Mouse (Mus musculus): ENCODE measurements around the gene Psmb6. TPM values are rescaled to one million over a fixed set of nuclear protein-coding genes. Genes with fewer than 3 reads are reported as not detected.
"Not testable (repeated sequence)": the region's sequence is repeated elsewhere in the genome, so short reads cannot be mapped to it uniquely, and the experiment has no call there.

The Psmb6 gene
- polyA plus RNA-seq, 1 experiment from 2014 or later = 669 TPM

DNA sequence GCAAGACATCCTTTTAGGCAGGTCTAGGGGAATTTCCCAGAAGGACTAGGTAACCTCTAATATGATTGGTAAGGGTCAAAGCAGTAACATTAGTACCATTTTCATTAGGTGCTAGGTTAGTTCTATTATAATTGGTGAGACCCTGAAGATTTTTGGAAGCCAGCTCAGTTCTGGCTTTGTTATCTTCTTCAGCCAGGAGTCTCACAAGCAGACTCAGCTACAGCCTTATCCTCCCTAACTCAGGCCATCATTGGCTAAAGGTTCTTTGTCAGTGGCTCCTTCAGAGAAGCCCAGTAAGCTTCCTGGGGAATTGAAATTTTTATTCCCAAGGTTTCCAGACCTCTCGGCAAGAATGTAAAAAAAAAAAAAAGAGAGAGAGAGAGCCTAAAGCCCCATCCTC, 6.7 kb upstream of the Psmb6 start:
- H3K27ac ChIP-seq (ENCODE audit: low read length) = no peak overlapping the region
- no peaks in the 10 kb centered on the region for H3K36me3 ChIP-seq (ENCODE audit: control insufficient read depth, insufficient read depth, low read length)
- no peaks in the 10 kb centered on the region for H3K9me3 ChIP-seq (ENCODE audit: control insufficient read depth, low read length)
- H3K4me2 ChIP-seq (ENCODE audit: low read depth, low read length) = no peak overlapping the region
- WGBS = 63% methylated on average over 1 of the region's 1 CpGs
- ATAC-seq = no peak
- peaks cover 17% of the 10 kb centered on the region; the same call in 1 of the 2 replicates for H3K4me1 ChIP-seq (ENCODE audit: control insufficient read depth, insufficient read depth, low read length)
- no peak overlapping the region for H3K9ac ChIP-seq (ENCODE audit: low read depth, low read length)
- H3K4me3 ChIP-seq (ENCODE audit: low read length) = no peak overlapping the region
- H3K27me3 ChIP-seq (replicated peaks; ENCODE audit: control insufficient read depth, insufficient read depth, low read length) = no peaks in the 10 kb centered on the region

DNA sequence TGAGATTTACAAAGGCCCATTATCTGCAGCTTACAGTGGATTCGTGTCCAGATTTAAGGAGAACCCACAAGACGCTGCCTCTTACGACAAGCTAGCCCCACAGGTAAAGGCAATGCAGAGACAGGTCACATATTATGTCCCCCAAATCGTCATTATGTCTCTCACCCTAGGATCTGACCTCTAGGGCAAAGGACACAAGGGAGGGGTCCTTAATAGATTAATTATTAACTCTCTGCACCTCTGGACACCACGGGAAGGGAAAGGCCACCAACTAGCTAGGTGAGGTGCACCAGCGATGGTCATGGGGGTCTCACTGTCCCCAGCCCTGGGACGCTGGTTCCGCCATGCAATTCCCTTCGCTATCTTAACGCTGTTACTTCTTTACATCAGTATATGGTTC, 6.2 kb upstream of the Psmb6 start, which contains the start of gene Gltpd2:
Gltpd2 (plus strand) TSS at position 274 of the 400 bp plus-strand sequence.
- Histone ChIP-seq H3K4me1 (ENCODE audit: control insufficient read depth, insufficient read depth, low read length) (peaks cover 17% of the 10 kb centered on the region; the same call in 1 of the 2 replicates), H3K27ac (ENCODE audit: low read length) (peak within 1 kb of the TSS; percentile 83), H3K27me3 (replicated peaks; ENCODE audit: control insufficient read depth, insufficient read depth, low read length) (no peaks in the 10 kb centered on the region), H3K4me2 (ENCODE audit: low read depth, low read length) (peak within 1 kb of the TSS; percentile 49), H3K4me3 (ENCODE audit: low read length) (peak within 1 kb of the TSS; percentile 43), H3K9ac (ENCODE audit: low read depth, low read length) (peak within 1 kb of the TSS; percentile 74), H3K9me3 (ENCODE audit: control insufficient read depth, low read length) (no peaks in the 10 kb centered on the region), H3K36me3 (ENCODE audit: control insufficient read depth, insufficient read depth, low read length) (no peaks in the 10 kb centered on the region)
- no peak for ATAC-seq
- WGBS = 70% methylated on average over 10 of the region's 10 CpGs

DNA sequence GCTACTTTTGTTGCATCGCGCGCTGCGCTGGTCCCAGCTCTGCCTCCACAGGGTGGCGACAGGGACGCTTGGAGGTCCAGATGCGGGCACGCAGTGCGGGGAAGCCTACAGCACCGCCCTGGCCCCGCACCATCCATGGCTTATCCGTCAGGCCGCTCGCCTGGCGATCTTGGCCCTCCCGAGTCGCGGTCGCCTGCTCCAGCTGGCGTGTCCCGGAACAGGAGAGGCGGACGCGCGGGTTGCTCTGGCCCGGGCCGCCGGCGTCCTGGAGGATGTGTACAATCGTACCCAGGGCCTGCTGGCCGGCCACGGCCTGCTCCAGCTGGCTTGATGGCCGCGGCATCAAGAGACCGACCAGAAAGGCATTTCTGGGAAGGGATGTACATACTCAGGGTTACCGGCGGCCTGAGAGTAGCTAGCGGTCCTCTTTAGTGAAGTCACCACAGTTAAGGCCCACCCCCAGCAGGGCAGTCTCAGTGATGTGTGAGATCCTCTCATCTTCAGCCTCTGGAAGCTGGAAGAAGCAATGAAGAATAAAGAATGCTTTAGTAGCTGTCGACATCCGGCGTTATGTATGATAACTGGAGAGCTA, 4.9 kb upstream of the Psmb6 start:
- Histone ChIP-seq H3K9ac (ENCODE audit: low read depth, low read length) (peak overlapping the region; percentile 74), H3K27ac (ENCODE audit: low read length) (peak overlapping the region; percentile 83), H3K4me3 (ENCODE audit: low read length) (peak overlapping the region; percentile 43), H3K4me1 (ENCODE audit: control insufficient read depth, insufficient read depth, low read length) (peaks cover 17% of the 10 kb centered on the region; the same call in 1 of the 2 replicates), H3K36me3 (ENCODE audit: control insufficient read depth, insufficient read depth, low read length) (no peaks in the 10 kb centered on the region), H3K27me3 (replicated peaks; ENCODE audit: control insufficient read depth, insufficient read depth, low read length) (no peaks in the 10 kb centered on the region), H3K9me3 (ENCODE audit: control insufficient read depth, low read length) (no peaks in the 10 kb centered on the region), H3K4me2 (ENCODE audit: low read depth, low read length) (peak overlapping the region; percentile 49)
- peak; percentile 38 for ATAC-seq
- WGBS = 11% methylated on average over 41 of the region's 41 CpGs

DNA sequence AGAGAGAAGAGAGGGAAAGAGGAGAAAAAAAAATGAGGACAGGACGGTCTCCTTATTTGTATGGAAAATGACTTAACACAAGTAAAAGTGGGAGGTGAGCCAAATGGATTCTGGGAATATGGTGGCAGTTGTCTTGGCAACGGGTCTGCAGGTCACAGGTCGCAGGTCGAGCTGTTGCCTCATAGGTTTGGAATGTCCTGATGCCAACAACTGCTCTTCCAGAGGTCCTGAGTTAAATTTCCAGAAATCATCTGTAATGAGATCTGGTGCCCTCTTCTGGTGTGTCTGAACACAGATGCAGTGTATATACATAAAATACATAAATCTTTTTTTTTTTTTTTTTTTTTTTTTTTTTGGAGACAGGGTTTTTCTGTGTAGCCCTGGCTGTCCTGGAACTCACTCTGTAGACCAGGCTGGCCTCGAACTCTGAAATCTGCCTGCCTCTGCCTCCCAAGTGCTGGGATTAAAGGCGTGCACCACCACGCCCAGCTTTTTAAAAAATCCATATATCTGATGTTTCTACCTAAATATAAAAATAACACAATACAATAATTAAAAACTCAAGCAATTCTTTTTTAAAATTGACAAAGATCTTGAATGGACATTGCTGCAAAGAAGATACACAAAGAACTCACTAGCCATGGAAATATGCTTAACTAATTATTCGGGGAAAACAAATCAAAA, 1.7 kb upstream of the Psmb6 start:
- H3K9ac ChIP-seq (ENCODE audit: low read depth, low read length); H3K27ac ChIP-seq (ENCODE audit: low read length); H3K4me3 ChIP-seq (ENCODE audit: low read length); H3K36me3 ChIP-seq (ENCODE audit: control insufficient read depth, insufficient read depth, low read length); H3K4me2 ChIP-seq (ENCODE audit: low read depth, low read length); ATAC-seq; H3K9me3 ChIP-seq (ENCODE audit: control insufficient read depth, low read length); H3K27me3 ChIP-seq (replicated peaks; ENCODE audit: control insufficient read depth, insufficient read depth, low read length): not testable (repeated sequence)
- WGBS = 85% methylated on average over 8 of the region's 8 CpGs
- peaks cover 24% of the 10 kb centered on the region for H3K4me1 ChIP-seq (ENCODE audit: control insufficient read depth, insufficient read depth, low read length)

DNA sequence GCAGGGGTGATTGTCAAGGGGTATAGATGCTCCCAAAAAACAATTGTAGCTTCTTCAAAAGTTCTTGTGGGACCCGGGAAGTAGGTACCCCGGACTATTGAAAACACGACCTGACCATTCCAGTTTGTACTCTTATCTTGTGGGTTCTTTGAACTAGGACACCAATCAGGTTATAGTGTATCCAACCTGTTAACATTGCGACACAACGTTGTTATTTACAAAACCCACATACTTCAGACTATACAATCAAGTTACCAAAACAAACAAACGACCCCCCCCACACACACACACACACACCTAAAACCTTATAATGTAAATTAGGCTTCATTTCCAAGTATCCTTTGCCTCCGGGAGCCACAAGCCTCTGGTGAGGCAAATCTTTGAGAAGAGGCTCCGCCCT, 385 bp upstream of the Psmb6 start:
- Histone ChIP-seq H3K4me1 (ENCODE audit: control insufficient read depth, insufficient read depth, low read length) (peaks cover 16% of the 10 kb centered on the region), H3K9me3 (ENCODE audit: control insufficient read depth, low read length) (no peaks in the 10 kb centered on the region), H3K4me3 (ENCODE audit: low read length) (peak overlapping the region; percentile 73), H3K36me3 (ENCODE audit: control insufficient read depth, insufficient read depth, low read length) (0 out of 2 replicates have a peak, but pooled peaks cover 4% of the 10 kb centered on the region), H3K4me2 (ENCODE audit: low read depth, low read length) (peak overlapping the region; percentile 57), H3K27me3 (replicated peaks; ENCODE audit: control insufficient read depth, insufficient read depth, low read length) (no peaks in the 10 kb centered on the region), H3K27ac (ENCODE audit: low read length) (no peak overlapping the region), H3K9ac (ENCODE audit: low read depth, low read length) (0 out of 2 replicates have a peak overlapping the region, but pooled peaks have one; percentile 45)
- peak; percentile 44 for ATAC-seq
- 5% methylated on average over 8 of the region's 8 CpGs for WGBS

DNA sequence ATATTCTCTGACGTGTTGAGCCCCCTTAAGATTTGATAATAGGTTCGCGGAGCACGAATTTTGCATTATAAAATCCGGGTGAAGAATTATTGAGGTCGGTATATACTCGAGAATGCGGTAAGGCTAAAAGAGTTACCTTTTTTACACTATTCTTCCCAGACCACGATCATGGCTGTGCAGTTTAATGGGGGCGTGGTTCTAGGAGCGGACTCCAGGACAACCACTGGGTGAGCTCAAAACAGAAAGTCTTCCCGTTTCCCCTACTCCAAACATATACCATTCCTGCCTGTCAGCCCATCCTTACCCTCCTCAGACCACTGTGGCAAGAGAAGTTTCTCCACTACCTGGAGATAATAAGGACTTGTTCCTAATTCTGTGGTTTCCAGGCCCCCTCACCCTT, 559 bp downstream of the Psmb6 start:
- peak; percentile 34 for ATAC-seq
- 2% methylated on average over 12 of the region's 12 CpGs for WGBS

DNA sequence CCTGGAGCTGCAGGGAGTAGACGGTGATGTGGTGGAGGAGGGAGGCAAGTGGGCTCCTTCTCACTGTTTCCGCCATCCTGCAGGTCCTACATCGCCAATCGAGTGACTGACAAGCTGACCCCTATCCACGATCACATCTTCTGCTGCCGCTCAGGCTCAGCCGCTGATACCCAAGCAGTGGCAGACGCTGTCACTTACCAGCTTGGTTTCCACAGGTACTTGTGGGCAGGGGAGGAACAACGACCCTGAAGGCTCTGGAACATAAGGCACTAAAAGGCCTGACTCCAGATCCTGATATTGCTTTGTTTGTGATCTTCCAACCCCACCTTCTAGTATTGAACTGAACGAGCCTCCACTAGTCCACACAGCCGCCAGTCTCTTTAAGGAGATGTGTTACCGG, 1.0 kb downstream of the Psmb6 start:
- WGBS = 85% methylated on average over 12 of the region's 12 CpGs
- H3K9me3 ChIP-seq (ENCODE audit: control insufficient read depth, low read length) = no peaks in the 10 kb centered on the region
- ATAC-seq = no peak
- H3K4me2 ChIP-seq (ENCODE audit: low read depth, low read length) = peak overlapping the region; percentile 64
- no peak overlapping the region for H3K27ac ChIP-seq (ENCODE audit: low read length)
- peaks cover 7% of the 10 kb centered on the region for H3K4me1 ChIP-seq (ENCODE audit: control insufficient read depth, insufficient read depth, low read length)
- H3K4me3 ChIP-seq (ENCODE audit: low read length) = peak overlapping the region; percentile 73
- H3K27me3 ChIP-seq (replicated peaks; ENCODE audit: control insufficient read depth, insufficient read depth, low read length) = no peaks in the 10 kb centered on the region
- 0 out of 2 replicates have a peak, but pooled peaks cover 4% of the 10 kb centered on the region for H3K36me3 ChIP-seq (ENCODE audit: control insufficient read depth, insufficient read depth, low read length)
- peak overlapping the region; percentile 82 for H3K9ac ChIP-seq (ENCODE audit: low read depth, low read length)

More for the DNA sequence above, 559 bp downstream of the Psmb6 start:
- no peaks in the 10 kb centered on the region for H3K9me3 ChIP-seq (ENCODE audit: control insufficient read depth, low read length)
- 0 out of 2 replicates have a peak, but pooled peaks cover 4% of the 10 kb centered on the region for H3K36me3 ChIP-seq (ENCODE audit: control insufficient read depth, insufficient read depth, low read length)
- peak overlapping the region; percentile 82 for H3K9ac ChIP-seq (ENCODE audit: low read depth, low read length)
- peak overlapping the region; percentile 73 for H3K4me3 ChIP-seq (ENCODE audit: low read length)
- H3K4me1 ChIP-seq (ENCODE audit: control insufficient read depth, insufficient read depth, low read length) = peaks cover 8% of the 10 kb centered on the region
- H3K27me3 ChIP-seq (replicated peaks; ENCODE audit: control insufficient read depth, insufficient read depth, low read length) = no peaks in the 10 kb centered on the region
- peak overlapping the region; percentile 19; the same call in 1 of the 2 replicates for H3K27ac ChIP-seq (ENCODE audit: low read length)
- H3K4me2 ChIP-seq (ENCODE audit: low read depth, low read length) = peak overlapping the region; percentile 64

DNA sequence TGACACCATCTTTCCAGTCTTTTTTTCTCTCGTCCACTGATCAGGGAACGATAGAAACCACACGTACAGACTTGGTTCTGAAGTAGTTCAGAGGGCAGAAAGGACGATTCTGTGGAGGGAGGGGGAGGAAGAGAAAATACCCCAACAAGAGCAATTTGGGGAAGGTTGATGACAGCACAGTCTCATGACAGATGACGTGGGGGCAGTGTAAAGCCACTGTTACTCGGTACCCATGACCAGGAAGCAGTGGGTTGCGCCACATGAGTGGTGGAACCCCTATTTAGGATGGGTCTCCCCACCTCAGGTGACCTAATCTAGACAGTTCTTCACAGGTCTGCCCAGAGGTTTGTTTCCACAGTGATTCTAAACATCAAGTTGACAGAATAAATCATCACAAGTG, 3.4 kb downstream of the Psmb6 start:
- Histone ChIP-seq H3K27me3 (replicated peaks; ENCODE audit: control insufficient read depth, insufficient read depth, low read length) (no peaks in the 10 kb centered on the region), H3K36me3 (ENCODE audit: control insufficient read depth, insufficient read depth, low read length) (0 out of 2 replicates have a peak, but pooled peaks cover 4% of the 10 kb centered on the region), H3K27ac (ENCODE audit: low read length) (no peak overlapping the region), H3K4me3 (ENCODE audit: low read length) (no peak overlapping the region), H3K4me2 (ENCODE audit: low read depth, low read length) (no peak overlapping the region), H3K9ac (ENCODE audit: low read depth, low read length) (no peak overlapping the region), H3K4me1 (ENCODE audit: control insufficient read depth, insufficient read depth, low read length) (peaks cover 7% of the 10 kb centered on the region), H3K9me3 (ENCODE audit: control insufficient read depth, low read length) (no peaks in the 10 kb centered on the region)
- no peak for ATAC-seq
- 82% methylated on average over 7 of the region's 7 CpGs for WGBS

DNA sequence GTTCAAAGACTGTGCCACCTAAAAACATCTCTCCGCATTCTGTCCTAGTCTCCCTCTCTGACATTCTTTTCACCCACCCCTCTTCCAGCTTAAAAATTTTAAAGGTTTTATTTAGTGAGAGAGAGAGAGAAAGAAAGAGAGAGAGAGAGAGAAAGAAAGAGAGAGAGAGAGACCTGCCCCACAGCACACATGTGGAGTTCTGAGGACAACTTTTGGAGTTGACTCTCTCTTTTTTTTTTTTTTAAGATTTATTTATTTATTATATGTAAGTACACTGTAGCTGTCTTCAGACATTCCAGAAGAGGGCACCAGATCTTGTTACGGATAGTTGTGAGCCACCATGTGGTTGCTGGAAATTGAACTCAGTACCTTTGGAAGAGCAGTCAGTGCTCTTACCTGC, 5.9 kb downstream of the Psmb6 start:
- not testable (repeated sequence) for H3K27me3 ChIP-seq (replicated peaks; ENCODE audit: control insufficient read depth, insufficient read depth, low read length); H3K36me3 ChIP-seq (ENCODE audit: control insufficient read depth, insufficient read depth, low read length)
- WGBS = 76% methylated on average over 2 of the region's 2 CpGs

More for the DNA sequence above, 5.9 kb downstream of the Psmb6 start:
- not testable (repeated sequence) for ATAC-seq; H3K4me2 ChIP-seq (ENCODE audit: low read depth, low read length); H3K4me3 ChIP-seq (ENCODE audit: low read length); H3K27ac ChIP-seq (ENCODE audit: low read length); H3K9me3 ChIP-seq (ENCODE audit: control insufficient read depth, low read length); H3K9ac ChIP-seq (ENCODE audit: low read depth, low read length); H3K4me1 ChIP-seq (ENCODE audit: control insufficient read depth, insufficient read depth, low read length)
